Mouse (Mus musculus) cerebellum, postnatal 25 days (tissue): ENCODE measurements at regions not wholly inside any gene's neighbourhood (a gene's known extent, or its start where the extent isn't known, plus 50 kb on each side); places are given as distances from the start of the nearest gene placed in this dataset.
"Not testable (repeated sequence)": the region's sequence is repeated elsewhere in the genome, so short reads cannot be mapped to it uniquely, and the experiment has no call there.

Experiments used
- DNase-seq, 2 experiments: peaks; one replicate each; pipeline ENCODE4 v3.0.0; 2021; ENCODE audit warnings: mixed read lengths in 2 of 2

DNA sequence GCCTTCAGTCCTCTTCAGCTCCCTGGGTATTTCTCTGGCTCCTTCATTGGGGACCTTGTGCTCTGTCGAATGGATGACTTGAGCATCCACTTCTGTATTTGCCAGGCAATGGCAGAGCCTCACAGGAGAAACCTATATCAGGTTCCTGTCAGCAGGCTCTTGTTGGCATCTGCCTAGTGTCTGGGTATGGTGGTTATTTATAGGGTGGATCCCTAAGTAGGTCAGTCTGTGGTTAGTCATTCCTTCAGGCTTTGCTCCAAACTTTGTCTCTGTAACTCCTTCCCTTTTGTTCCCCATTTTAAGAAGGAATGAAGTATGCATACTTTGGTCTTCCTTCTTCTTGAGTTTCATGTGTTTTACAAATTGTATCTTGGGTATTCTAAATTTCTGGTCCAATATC, 522.4 kb upstream of the St8sia4 start:
- not testable (repeated sequence) for DNase-seq

DNA sequence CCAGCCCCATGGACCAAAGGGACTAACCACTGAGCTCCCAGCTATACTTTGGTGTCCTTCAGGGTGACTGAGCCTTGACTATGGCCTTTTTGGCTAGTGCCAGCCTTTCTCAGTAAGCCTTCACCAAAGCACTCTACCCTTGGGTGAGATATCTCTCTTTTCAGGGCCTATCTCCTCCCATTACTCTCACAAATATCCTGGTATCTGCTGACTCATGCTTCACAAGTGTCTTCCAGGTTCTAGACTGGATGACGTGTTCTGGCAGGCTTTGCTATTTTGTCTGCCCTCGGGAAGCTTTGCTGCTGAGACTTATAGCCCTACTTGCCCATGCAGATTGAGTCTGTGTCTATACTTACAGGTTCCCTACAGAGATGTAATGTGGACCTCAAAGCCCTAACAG, 499.4 kb upstream of the St8sia4 start:
- DNase-seq = no peak

DNA sequence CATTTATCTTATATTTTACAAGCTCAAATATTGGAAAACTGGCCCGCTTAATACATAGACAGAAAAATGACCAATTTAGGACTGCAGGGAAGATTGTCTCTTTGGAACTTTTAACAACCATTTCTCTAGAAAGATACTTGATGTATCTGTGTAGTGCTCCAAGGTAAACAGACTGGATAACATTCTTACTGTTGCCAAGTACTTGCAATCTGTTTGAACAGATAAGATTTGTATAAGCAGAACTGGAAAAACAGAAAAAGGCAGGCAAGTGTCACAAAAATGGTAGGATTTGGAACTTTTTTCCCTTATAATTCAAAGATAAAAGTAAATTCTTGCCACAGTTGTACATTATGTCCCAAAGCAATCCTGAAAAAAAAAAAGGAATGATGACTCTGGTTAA, 488.1 kb upstream of the St8sia4 start:
- no peak for DNase-seq

GRCm38 (mm10) chr1:96128618-96129017, 461.2 kb upstream of the St8sia4 start:
- DNase-seq = no peak

DNA sequence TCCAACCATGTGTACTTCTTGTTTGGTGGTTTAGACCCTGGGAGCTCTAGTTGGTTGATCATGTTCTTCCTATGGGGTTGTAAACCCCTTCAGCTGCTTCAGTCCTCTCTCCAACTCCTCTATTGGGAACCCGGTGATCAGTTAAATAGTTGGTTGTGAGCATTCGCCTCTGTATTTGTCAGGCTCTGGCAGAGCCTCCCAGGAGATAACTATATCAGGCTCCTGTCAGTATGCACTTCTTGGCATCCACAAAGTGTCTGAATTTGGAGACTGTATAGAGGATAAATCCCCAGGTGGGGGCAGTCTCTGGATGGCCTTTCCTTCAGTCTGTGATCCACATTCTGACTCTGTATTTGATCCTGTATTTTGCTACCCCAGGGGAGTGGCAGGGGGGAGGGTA, 440.6 kb upstream of the St8sia4 start:
- no peak for DNase-seq

GRCm38 (mm10) chr1:96105392-96105791, 438.0 kb upstream of the St8sia4 start:
- no peak for DNase-seq

DNA sequence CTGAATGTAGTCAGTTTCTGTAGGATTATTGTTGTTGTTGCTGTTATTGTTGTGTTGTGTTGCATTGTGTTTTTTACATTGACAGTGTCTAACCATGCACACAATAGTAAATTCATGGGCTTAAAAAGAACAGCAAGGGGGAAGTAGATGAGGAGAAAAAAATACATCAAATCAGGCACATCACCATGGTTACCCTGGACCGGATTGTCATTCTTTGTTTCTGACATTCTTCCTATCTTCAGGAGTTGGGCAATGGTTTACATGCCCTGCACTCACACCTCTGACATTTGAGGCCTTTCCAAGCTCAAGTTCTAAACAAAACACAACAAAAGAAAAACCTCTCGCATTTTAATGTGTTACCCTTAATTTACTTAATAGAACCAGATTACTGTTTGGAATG, 416.2 kb upstream of the St8sia4 start:
- DNase-seq = no peak

DNA sequence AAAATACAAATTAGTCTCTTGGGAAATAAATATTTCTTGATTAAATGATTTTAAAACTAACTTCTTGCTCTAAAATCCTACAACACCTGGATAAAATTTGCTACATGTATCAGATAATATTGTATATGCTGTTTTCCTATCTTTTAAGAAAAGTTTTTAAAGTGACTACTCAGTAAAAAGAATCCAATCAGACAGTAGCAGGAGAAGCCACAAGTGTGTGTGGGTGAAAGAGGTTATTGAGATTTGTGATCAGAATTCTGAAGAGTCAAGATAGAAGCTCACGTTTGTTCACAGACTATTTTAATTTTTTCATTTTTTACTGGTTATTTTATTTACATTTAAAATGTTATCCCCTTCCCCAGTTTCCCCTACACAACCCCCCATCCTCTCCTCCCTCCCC, 407.3 kb upstream of the St8sia4 start:
- no peak for DNase-seq

- DNase-seq = no peak
Measured at GRCm38 (mm10) chr1:96061335-96061734, 394.0 kb upstream of the St8sia4 start.

DNA sequence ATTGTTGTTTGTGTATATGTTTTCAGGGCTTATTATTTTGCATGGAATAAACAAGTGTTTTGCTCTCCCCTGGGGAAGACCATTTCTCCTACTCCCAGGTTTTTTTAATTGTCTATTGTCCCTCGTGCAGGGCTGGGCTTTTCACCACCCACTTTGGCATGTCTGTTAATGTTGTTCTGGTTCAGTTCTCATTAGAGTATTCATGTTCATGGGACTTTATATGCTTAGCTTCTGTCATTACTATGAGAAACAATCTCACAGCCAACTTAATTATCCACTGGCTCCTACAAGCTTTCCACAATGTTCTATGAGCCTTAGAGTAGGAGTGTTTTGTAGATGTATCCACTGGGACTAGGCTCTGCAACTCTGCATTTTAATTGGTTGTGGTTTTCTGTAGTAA, 381.9 kb upstream of the St8sia4 start:
- DNase-seq = no peak

GRCm38 (mm10) chr1:96046556-96046955, 379.2 kb upstream of the St8sia4 start:
- DNase-seq = no peak

- DNase-seq = no peak
Measured at GRCm38 (mm10) chr1:96019443-96019842, 352.1 kb upstream of the St8sia4 start.

GRCm38 (mm10) chr1:96009461-96009860, 342.1 kb upstream of the St8sia4 start:
- DNase-seq = peak in 1 of 2 experiments; percentile 5

DNA sequence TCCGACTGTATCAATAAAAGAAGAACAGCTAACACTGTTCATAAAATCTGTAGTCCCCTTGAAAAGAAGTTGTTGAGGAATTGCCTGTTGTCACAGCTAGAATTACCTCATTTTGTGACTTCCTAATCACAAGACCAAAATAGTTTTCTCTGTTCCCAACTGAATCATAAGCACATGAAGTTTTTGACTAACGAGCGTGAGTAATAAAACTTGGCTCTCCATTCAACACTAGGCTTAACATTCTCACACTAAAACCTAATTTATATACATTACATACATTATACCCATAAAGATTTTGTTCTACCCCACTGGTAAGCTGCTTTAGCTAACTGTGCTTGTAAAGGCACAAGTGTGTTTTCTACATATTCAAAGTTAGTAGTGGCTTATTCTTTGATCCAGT, 335.7 kb upstream of the St8sia4 start:
- DNase-seq = no peak

GRCm38 (mm10) chr1:95962164-95962563, 294.8 kb upstream of the St8sia4 start:
- DNase-seq = no peak
